Mouse (Mus musculus): ENCODE results near the gene Gpx7.
"Not testable (repeated sequence)": the region's sequence is repeated elsewhere in the genome, so short reads cannot be mapped to it uniquely, and the experiment has no call there.

Gpx7 gene

DNA sequence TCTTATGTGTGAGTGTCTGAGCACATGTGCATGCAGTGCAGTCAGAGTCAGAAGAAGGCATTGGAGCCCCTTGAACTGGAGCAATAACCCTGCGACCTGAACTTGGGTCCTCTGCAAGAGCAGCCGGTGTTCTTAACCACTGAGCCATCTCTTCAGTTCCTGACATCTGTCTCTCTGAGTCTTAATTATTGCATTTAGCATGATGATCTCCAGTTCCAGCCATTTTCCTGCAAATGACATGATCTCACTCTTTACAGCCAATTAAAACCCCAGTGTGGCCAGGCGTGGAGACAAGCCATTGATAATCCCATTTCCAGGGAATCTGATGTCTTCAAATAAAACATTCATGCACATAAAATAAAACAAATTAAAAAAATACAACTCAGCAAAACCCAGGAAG lies 18.0 kb downstream of the Gpx7 start:
- DNase-seq: no peak

DNA sequence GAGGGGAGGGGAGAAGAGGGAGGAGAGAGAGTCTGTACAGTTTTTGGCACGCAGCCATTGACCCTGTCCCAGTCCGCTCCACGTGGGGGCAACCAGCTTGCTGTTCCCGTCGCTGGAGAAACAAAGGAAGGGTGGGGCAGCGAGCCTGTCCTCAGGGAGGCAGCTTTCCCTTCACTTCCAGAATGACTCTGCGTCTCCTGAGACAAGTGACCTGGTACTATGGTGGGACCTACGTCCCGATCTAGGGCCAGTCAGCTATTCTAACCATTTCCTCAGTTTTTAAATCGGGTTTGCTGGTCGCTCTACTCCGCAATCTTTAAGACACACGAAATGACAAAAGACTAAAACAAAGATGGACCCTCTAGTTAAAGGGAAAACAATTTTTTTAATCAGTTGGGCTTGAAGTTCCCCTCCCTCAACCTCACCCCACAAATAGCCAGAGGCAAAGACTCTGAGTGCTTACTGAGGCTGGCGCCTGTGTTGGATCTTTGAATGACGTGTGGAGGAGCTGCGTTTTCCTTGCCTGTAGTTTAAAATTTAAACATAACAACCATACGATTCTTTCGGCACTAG lies 19.0 kb downstream of the Gpx7 start:
- peak; percentile 45 for DNase-seq

DNA sequence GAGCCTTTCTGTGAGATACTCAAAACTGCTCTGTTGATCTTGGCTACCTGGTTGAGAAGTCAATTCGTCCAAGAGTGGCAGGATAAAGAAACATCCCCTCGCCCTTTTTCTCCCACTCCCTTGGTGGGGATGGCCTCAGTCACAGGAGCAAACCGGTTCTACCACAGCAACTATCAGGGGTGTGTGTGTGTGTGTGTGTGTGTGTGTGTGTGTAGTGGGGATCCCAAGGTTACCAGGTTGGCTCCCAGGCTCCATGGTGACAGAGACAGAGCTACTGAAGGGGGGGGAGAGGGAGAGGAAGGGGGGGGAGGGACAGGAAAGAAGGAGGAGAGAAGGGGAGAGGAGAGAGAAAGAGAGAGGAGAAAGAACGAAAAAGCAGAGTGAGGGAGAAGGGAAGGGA lies 19.7 kb downstream of the Gpx7 start:
- DNase-seq: no peak

DNA sequence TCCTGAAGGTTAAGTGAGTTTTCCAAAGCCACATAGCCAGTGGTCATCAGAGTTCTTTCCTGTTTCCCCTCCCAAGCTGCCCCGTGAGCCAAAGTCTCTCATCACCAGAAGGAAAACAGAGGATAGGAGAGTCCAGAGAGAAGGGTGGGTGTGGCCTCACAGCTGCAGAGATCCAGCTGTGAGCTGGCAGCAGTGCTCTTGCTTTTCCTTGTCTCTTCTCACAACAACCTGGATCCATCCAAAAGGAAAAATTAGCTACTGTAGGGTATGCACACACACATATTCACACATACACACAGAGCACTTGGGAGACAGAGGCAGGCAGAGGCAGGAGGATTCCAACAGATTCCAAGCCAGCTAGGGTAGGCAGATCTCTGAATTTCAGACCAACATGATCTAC lies 20.7 kb downstream of the Gpx7 start:
- DNase-seq: no peak

DNA sequence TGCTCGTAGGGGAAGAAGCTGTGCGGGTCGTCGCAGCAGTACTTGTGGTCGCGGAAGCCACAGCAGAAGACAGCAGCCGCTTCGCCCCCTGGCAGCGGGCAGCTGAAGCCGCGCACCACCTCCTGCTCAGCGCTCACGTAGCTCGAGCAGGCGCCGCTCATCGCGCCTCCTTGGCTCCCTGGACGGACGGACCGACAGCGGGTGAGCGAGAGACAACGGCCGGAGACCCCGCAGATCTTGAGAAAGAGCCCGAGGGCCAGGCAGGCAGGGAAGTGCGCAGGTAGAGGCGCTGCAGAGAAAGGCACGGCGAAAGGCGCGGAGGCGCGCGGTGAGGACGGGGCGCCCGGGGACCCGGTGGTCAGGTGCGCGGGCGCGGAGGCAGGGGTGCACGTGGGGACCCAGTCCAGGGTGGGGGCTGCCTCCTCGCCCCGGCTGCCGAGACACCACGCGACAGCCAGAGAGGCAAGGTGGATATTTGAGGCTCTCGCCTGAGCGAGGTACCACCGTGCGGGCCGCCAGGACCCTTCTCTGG lies 23.5 kb downstream of the Gpx7 start, which contains the start of gene Shisal2a:
Gene Shisal2a (minus strand): TSS at position 167 of the 532 bp plus-strand sequence.
- DNase-seq: no peak

DNA sequence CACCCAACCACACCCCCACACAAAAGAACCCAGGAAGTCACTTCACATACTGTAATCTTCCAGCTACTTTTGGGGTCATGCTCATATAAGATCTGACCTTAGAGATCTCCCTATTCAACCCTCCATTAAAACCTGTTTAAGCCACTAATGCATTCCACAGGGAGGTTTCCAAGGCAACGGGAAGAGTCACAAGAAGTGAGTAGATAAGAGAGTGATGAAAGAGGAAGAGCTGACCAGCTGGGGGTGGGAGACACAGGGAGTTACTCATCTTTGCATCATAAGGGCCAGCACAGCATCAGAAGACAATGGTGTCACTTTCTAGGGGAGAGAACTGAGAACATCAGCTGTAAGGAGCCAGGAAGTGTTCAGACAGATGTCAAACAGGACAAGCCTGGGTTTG lies 26.6 kb downstream of the Gpx7 start:
- no peak for DNase-seq

DNA sequence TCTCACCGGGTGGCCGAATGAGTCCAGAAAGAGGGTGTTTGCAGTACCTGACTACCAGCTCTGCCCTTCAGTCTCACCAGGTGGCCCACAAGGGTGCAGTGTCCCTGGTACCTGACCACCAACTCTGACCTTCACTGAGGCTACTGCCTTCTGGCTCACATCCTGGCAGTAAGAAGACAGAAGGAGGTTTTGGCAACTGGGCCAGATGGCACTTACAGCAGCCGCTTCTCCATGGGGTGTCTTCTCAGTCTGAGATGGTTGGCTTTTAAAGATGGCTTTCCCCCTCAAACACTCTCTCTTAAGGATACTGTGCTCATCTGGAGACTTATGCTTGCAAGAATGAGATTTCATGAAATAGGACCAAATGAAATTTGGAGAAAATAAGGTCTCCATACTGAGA lies 27.3 kb downstream of the Gpx7 start:
- DNase-seq: no peak

DNA sequence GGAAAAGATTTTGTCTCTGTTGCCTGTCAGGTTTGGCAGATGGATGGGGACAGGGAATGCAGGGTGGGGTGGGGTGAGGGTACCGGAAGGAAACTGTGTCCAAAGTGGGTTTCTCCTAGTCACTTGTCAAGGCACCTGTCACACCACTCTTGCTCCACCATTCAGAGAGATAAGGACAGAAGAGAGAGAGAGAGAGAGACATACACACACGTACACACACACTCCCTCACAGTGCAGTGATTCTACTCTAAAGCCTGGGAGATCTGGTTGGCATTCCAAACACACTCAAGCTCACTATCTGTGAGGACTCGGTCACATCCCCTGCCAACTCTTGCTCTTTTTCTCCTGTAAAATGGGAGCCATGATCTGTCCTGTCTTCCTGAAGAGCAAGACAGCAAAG lies 34.6 kb downstream of the Gpx7 start:
- DNase-seq: no peak

DNA sequence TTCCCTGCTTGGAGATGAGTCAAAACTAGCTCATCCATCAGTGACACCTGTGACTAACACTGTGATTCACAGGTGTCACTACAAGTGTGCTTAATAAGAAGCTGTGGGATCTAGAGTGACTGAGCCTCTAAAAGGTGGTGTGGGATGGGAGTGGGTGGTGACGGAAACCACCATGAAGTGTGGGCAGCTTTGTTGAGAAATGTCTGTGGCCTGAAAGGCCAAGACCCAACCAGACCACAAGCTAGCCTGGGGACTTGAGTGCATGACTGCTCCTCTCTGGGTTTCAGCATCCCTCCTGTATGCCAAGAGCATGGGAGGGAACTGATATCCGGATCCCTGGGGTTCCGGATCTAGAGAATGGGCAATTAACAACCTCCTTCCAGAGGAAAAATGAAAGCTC lies 35.3 kb downstream of the Gpx7 start:
- no peak for DNase-seq

DNA sequence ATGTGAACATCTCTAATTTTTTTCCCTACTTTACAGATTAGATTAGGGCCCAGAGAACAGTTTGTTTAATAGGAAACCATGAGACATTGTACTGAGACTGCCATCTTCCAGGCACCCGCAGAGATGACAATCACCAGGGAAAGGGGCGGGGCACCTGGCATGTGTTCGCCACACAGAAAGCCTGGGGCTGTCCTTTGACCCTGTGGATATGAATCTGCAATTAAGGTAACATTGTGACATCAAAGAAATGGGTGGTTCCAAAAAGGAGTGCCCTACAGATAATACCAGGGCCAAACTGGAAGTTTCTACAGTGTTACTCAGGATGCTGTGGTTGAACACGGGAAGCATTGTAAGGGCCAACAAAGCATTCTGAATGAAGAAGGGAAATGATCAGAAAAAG lies 36.4 kb downstream of the Gpx7 start:
- no peak for DNase-seq

DNA sequence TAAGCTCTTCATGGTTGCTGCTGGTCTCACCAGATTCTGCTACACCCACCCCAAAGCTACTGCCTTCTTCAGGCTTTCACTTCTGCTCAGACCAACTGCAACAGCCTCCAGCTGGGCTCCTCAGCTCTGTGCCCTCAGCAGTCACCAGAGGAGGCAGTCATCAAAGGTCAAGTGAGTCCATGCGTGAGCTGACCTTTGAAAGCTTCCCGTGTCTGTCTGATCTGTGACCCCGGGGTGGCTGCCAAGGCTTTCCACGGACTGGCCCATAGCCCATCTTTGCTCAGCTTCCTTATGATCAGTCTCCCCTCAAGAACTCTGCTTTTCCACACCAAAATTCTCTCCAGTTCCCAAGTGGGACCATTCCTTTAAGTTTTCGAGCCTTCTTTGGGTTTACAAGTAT lies 37.5 kb downstream of the Gpx7 start:
- peak; percentile 82 for DNase-seq

DNA sequence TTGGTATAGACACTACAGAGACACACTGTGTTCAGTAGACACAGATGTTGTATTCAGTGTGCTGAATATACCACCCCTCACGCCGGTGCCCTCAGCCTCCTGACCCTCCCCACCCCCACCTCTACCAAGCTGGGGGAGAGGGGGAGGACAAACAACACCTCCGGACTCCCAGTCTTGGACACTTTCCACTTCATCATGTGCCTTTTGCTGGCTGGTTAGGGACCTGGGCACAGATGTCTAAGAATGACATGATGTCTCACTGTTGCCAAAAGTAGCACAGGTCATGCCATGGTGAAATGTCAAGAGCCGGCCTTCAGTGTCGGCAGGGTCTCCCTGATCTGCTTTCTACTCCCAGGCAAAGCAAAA lies 42.7 kb downstream of the Gpx7 start:
- no peak for DNase-seq

DNA sequence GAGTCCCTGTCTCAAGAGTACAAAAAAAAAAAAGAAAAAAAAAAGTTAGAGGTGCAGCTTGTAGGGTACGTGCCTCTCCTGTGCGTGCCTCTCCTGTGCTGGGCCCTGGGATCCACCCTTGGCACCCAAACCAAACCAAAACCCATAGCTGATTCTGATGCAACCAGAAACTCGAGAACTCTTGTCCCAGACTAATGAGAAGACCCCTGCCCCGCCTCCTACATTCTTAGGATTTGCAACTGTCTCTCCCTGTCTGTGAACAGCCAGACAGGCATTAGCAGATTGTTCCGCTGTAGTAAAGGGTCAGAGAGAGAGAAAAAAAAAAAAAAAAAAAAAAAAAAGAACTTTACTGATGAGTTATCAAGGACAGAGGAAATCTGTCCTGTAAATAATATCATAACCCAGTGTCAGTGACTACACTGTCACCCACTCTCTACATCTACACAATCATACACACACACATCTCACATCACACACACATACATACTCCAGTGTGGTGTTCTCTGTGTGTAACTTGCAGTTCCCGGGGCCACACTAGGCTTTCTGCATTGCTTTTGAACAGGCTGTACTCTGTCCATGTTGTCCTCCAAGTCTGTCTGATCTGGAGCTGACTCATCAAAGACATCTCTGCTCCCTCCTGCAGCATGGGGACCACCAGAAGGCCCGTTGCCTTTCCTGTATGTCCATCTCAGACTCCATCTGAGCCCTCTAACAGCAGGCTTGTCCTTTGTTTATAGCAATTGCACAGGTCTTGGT lies 43.2 kb downstream of the Gpx7 start:
- DNase-seq: no peak

DNA sequence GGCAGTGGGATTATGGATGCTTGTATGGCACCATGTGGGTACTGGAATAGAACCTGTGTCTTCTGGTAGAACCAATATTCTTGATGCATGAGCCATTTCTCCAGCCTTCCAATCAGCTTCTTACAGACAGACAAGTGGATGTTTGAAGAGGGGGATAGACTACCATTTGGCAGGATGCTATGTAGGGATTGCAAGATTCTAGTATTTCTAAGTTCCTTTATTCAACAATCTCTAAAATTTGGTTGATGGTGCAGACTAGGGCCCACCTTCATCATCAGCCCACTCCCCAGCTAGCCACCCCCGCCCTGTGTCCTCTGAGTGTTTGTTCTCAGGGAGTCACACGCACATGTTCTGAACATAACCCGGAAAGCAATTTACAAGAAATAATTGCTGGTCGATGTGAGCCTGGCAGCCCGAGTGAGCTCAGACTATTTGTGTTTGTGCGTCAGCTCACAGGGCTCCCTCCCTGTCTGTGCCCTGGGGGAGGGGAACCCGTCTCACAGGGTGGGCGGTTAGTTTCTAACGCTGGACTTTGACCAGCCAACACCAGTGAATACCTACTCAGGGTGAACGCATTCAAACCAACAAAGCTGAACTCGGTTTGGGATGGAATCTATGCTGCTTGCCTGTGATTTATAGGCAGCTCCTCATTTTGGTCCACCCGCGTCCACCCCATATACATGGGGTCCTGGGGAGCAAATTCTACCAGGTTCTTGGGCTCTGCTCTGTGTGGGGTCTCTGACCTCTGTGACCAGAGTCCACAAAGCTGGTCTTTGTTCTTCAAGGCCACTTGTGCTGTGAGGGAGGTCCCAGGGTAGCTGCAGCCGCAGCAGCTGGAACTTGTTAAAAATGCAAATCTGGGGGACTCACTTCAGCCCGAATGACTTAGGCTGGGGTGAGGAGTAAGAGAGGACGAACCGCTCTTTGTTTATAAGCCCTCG lies 44.2 kb downstream of the Gpx7 start:
- peak; percentile 54 for DNase-seq

DNA sequence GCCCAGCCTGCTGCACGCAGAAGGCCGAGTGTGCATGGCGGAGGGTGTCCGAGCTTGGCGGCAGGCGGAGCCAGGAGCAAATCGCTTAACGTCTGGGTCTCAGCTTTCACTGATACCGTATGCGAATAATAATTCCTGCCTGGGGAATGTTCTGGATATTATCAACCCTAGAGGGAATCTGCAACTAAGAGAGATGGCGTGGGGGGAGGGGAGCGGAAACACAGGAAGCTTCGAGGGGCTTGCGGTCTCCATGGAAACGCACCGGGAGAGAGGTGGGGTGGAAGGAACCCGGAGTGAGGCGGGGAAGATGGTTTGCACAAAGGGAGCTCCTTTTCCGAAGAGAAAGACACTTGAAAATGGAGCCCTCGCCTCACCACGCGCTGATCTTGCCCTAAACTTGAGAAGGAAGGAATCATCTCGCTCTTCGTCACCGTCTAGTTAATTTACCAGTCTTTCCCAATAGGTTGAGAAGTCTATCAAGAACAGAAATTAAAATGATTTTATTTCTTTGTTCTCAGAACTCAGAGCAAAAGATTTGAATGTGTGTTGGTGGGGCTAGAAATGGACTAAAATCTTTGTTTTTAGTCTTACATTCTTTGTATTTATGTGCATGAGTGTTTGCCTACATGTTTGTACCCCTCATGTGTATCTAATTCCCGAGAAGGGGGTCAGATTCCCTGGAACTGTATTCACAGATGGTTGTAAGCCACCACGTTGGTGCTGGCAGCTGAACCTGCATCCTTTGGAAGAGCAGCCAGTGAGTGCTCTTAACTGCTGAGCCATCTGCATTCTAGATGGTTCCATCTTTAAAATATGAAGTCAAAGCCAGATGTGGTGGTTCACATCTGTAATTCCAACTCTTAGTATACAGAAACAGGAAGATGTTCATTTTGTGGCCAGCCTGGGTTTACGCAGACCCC lies 46.4 kb downstream of the Gpx7 start:
- no peak for DNase-seq

DNA sequence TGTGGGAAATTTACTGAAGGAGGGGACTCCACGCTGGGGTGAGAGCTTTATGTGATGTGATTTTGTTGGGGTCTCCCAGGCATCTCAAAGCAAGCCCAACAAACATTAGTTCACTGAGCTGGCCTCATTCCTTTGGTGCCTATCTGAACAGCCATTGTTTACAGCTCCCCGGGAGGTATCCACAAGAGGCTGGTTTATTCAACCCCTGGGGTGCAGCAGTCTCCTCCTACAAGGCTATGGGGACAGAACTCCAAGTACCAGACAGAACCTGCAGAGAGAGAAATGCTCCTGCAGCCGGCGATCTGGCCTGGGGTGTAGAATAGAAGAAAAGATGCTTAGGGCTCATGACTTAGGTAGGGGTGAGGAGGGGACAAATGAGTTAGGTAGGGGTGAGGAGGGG lies 48.3 kb downstream of the Gpx7 start:
- DNase-seq: no peak

DNA sequence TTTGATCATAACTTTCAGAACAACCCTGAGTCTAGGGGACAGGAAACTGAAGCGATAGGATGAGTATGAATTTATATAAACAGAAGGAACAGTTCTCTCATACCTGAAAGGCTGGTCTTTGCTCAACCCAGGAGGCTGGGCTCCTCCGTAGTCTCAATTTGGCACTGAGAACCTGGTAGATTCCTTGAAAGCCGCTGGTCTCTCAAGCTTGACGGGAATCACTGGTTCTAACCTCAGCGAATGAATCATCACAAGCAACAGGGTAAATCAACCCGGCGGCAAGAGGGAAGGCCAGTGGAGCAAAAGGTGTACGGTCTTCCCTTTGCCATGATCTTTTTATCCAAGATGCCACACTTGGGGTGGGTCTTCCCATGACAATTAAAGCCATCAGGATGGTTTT lies 49.3 kb downstream of the Gpx7 start:
- DNase-seq: peak; percentile 46

DNA sequence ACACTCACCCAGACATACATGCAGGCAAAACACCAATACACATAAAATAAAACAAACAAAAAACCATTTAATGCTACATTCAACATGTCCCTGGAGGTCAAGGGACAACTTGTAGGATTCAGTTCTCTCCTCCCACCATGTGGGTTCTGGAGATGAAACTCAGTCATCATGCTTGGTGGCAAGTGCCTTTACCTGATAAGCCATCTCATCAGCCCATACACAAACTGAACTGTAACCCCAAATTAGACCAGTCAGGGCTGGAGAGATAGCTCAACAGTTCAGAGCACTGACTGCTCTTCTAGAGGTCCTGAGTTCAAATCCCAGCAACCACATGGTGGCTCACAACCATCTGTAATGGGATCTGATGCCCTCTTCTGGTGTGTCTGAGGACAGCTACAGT lies 53.2 kb downstream of the Gpx7 start:
- DNase-seq: not testable (repeated sequence)

DNA sequence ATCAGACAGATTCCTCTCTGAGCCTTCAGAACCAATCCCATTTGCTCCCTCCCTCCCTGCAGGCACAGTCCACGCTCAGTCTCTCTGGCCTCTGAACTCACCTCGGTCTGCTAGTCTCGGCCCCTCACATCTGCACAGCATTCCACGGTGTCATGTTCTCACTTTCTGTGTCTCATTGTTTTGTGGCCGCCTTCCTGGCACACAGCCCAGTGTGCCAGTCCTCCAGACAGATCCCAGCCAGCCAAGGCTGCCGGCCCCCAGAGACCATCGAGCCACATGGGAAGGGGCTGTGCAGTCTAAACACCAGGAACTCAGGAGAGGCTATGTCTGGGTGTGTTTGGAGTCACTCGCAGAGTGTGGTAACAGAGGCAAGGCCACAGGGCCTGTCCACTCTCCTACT lies 55.9 kb downstream of the Gpx7 start:
- DNase-seq: no peak
